8 mouse cellular contexts compared by ENCODE assay signal in genomic region chr6:128362381-128363006, GRCm38 (mm10). TPM values are rescaled to one million over a fixed set of nuclear protein-coding genes. Genes with fewer than 3 reads are reported as not detected.
DNase-seq lines count a peak whose midpoint lies in the region; ATAC-seq lines count a peak whose summit lies in the region.

Gene Rhno1, minus strand, starts transcription at chr6:128362911.
Gene Foxm1, plus strand, starts transcription at chr6:128362967.

- WGBS in hindbrain, embryonic 13.5 days = under 1% methylated on average over 76 of the region's 76 CpGs

- H3K4me1 ChIP-seq in hindbrain, embryonic 13.5 days (replicated peaks) = peaks cover 40% of the 10 kb centered on the region

- H3K27ac ChIP-seq in hindbrain, embryonic 13.5 days = peak within 1 kb of the TSS; percentile 86

- H3K36me3 ChIP-seq in hindbrain, embryonic 13.5 days = peaks cover 20% of the 10 kb centered on the region

- peak; percentile 77 for DNase-seq in R1 (ENCODE audit: low read depth, low spot score)
- peak; percentile 89 to 90 for DNase-seq in cerebellum, postnatal 14 days
- peak; percentile 67 to 78 for DNase-seq in frontal cortex, postnatal 25 days (ENCODE audit: low spot score in 2 of 2)
- DNase-seq in layer of hippocampus, postnatal 36 days = peak; percentile 76 to 80
- DNase-seq in lung, postnatal 25 days (ENCODE audit: low spot score) = peak; percentile 83
- peak; percentile 88 for DNase-seq in retina, embryonic 14.5 days (ENCODE audit: low spot score)
- DNase-seq in thymus, postnatal 36 days = peak; percentile 86 to 87

- H3K9ac ChIP-seq in hindbrain, embryonic 13.5 days = peak within 1 kb of the TSS; percentile 82

- peak within 1 kb of the TSS; percentile 67 for H3K4me3 ChIP-seq in hindbrain, embryonic 13.5 days

- H3K27me3 ChIP-seq in hindbrain, embryonic 13.5 days = no peaks in the 10 kb centered on the region

- H3K4me2 ChIP-seq in hindbrain, embryonic 13.5 days = peak within 1 kb of the TSS; percentile 99

- H3K9me3 ChIP-seq in hindbrain, embryonic 13.5 days = no peaks in the 10 kb centered on the region

- ATAC-seq in hindbrain, embryonic 13.5 days (ENCODE audit: low FRiP score) = peak; percentile 92

RNA-seq across cellular contexts. Expression of gene Rhno1, which starts in this region (rescaled TPM):
- polyA plus RNA-seq in hindbrain, embryonic 13.5 days (2015; fragmentation: Nextera tagmentation; extraction: Ambion mirVana) = 115 and 117 TPM in 2 replicates
- total RNA-seq in layer of hippocampus, postnatal 36 days (2021) = 10 to 100 TPM; 20.4 to 20.8 TPM

RNA-seq across cellular contexts. Expression of gene Foxm1, which starts in this region (rescaled TPM):
- 8.7 and 9.6 TPM in 2 replicates for polyA plus RNA-seq in hindbrain, embryonic 13.5 days (2015; fragmentation: Nextera tagmentation; extraction: Ambion mirVana)
- 1 to 10 TPM; 1.6 to 2.2 TPM for total RNA-seq in layer of hippocampus, postnatal 36 days (2021)

Comparison
In these comparisons a context has a peak if more than half of its experiments do, and no peak if none do; other contexts are left out.
1. Peak in every context shown above with its lines: DNase-seq, ATAC-seq, H3K4me3 ChIP-seq and H3K27ac ChIP-seq.